Mouse (Mus musculus) hindbrain, embryonic 16.5 days (tissue): Measurements from ENCODE around the gene Hcn1. TPM values are rescaled to one million over a fixed set of nuclear protein-coding genes. Genes with fewer than 3 reads are reported as not detected.
A peak's percentile ranks its signal among the peaks of the same experiment; 100 is the strongest.

ENCODE experiments used
- ATAC-seq: fragments of 200-750 bp; cut with Nextera tagmentation; 2 replicates; pipeline ENCODE4 v1.8.0; 2017; ENCODE audit warnings: moderate TSS enrichment, moderate library complexity
- H3K27ac ChIP-seq: fragments of 300-500 bp; sonication (generic); 2 replicates; pipeline ENCODE4 v1.5.1; 2014; ENCODE audit warnings: low read depth, mild to moderate bottlenecking, control low read depth, low read length, moderate library complexity
- H3K27me3 ChIP-seq: fragments of 300-500 bp; sonication (generic); replicated peaks from 2 replicates; pipeline ENCODE4 v1.6.1; 2014; ENCODE audit warnings: low read length; ENCODE audit not compliant: control insufficient read depth, insufficient read depth
- H3K36me3 ChIP-seq: fragments of 300-500 bp; sonication (generic); 2 replicates; pipeline ENCODE4 v1.6.1; 2014; ENCODE audit warnings: mild to moderate bottlenecking, low read length, moderate library complexity, mixed read lengths; ENCODE audit not compliant: control insufficient read depth, insufficient read depth
- H3K4me1 ChIP-seq: fragments of 300-500 bp; sonication (generic); 2 replicates; pipeline ENCODE4 v1.6.1; 2014; ENCODE audit warnings: low read depth, low read length; ENCODE audit not compliant: control insufficient read depth, insufficient read depth
- H3K4me2 ChIP-seq: fragments of 300-500 bp; sonication (generic); 2 replicates; pipeline ENCODE4 v1.6.1; 2014; ENCODE audit warnings: mild to moderate bottlenecking, low read length, control low read depth, moderate library complexity
- H3K4me3 ChIP-seq: fragments of 300-500 bp; sonication (generic); 2 replicates; pipeline ENCODE4 v1.5.1; 2014; ENCODE audit warnings: mild to moderate bottlenecking, low read length, control low read depth, moderate library complexity
- H3K9ac ChIP-seq: fragments of 300-500 bp; sonication (generic); 2 replicates; pipeline ENCODE4 v1.6.1; 2014; ENCODE audit warnings: low read depth, mild to moderate bottlenecking, control low read depth, low read length, moderate library complexity
- H3K9me3 ChIP-seq: fragments of 300-500 bp; sonication (generic); 2 replicates; pipeline ENCODE4 v1.6.1; 2014; ENCODE audit warnings: mild to moderate bottlenecking, low read length, moderate library complexity; ENCODE audit not compliant: control insufficient read depth
- WGBS: fragments of 180-500 bp; shearing (Covaris S2); extraction: QIAGEN DNeasy Blood & Tissue Kit; methylation state at CpG from one replicate; pipeline ENCODE4 v1.1.7; 2014; 5-methylcytosine and 5-hydroxymethylcytosine counted together
- polyA plus RNA-seq: library from polyadenylated mRNA; unstranded; fragments of >200 nt; fragmentation: Nextera tagmentation; extraction: Ambion mirVana; gene quantifications from 2 replicates; pipeline ENCODE4 v1.2.1, GENCODE M21; 2015

Hcn1 gene
- polyA plus RNA-seq, 1 experiment from 2014 or later: 1.6 TPM

GRCm38 (mm10) chr13:117880471-117881225 lies 278.5 kb downstream of the Hcn1 start:
- Histone ChIP-seq H3K27ac (no peak overlapping the region), H3K9me3 (no peaks in the 10 kb centered on the region), H3K4me1 (no peaks in the 10 kb centered on the region), H3K9ac (no peak overlapping the region), H3K27me3 (no peaks in the 10 kb centered on the region), H3K4me3 (no peak overlapping the region), H3K4me2 (no peak overlapping the region), H3K36me3 (no peaks in the 10 kb centered on the region)
- no peak for ATAC-seq
- WGBS: 82% methylated on average over 4 of the region's 4 CpGs

GRCm38 (mm10) chr13:117892076-117892475 lies 290.0 kb downstream of the Hcn1 start:
- Histone ChIP-seq H3K9ac (no peak overlapping the region), H3K9me3 (no peaks in the 10 kb centered on the region), H3K4me2 (no peak overlapping the region), H3K27ac (no peak overlapping the region), H3K4me1 (no peaks in the 10 kb centered on the region), H3K36me3 (no peaks in the 10 kb centered on the region), H3K27me3 (no peaks in the 10 kb centered on the region), H3K4me3 (no peak overlapping the region)
- WGBS: 88% methylated on average over 5 of the region's 5 CpGs
- no peak for ATAC-seq

- Histone ChIP-seq H3K36me3 (no peaks in the 10 kb centered on the region), H3K9me3 (no peaks in the 10 kb centered on the region), H3K27ac (no peak overlapping the region), H3K4me2 (no peak overlapping the region), H3K4me3 (no peak overlapping the region), H3K27me3 (no peaks in the 10 kb centered on the region), H3K4me1 (no peaks in the 10 kb centered on the region), H3K9ac (no peak overlapping the region)
- no peak for ATAC-seq
- 85% methylated on average over 2 of the region's 2 CpGs for WGBS
Observed at GRCm38 (mm10) chr13:117898052-117898451, 295.9 kb downstream of the Hcn1 start.

DNA sequence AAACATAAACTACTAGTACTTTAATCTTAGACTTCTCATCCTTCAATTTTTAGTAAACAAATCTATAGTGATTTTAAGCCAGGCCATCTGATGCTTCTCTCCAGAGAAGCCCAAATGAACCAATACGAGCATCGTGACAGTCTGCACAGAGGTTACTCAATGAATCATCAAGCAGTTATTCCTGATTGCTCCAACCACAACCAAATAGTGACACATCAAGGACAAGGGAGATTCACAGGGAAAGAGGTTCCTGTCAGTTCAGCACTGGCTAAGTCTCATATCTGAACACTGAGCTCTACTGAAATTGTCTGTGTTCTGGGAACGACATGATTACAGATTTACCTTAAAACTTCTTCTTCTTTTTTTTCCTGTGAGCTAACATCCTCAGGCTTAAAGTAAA lies 305.7 kb downstream of the Hcn1 start:
- WGBS: 86% methylated on average over 3 of the region's 3 CpGs
- Histone ChIP-seq H3K4me2 (no peak overlapping the region), H3K9ac (no peak overlapping the region), H3K4me1 (no peaks in the 10 kb centered on the region), H3K27ac (no peak overlapping the region), H3K9me3 (no peaks in the 10 kb centered on the region), H3K36me3 (no peaks in the 10 kb centered on the region), H3K4me3 (no peak overlapping the region), H3K27me3 (no peaks in the 10 kb centered on the region)
- ATAC-seq: no peak

DNA sequence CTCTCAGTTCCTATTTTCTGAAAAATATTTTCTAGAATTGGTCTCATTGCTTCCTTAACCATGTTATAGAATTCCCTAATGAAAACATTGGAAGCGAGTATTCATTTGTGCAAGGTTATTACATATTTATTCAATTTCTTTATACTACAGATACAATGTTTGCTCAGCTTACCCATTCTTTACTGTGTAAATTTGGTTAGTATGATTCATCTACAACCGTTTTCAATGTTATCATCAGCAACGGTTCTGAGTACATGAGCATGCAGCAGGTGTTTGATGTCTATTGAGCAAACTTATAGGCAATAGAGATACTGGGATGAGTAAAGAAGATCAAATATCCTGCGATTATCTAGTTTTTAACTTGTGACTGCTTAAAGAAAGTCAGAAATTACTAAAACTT lies 327.6 kb downstream of the Hcn1 start:
- H3K4me2 ChIP-seq: no peak overlapping the region
- H3K27ac ChIP-seq: no peak overlapping the region
- no peaks in the 10 kb centered on the region for H3K27me3 ChIP-seq
- no peaks in the 10 kb centered on the region for H3K36me3 ChIP-seq
- no peak overlapping the region for H3K9ac ChIP-seq
- no peaks in the 10 kb centered on the region for H3K9me3 ChIP-seq
- WGBS: 87% methylated on average over 4 of the region's 4 CpGs
- no peaks in the 10 kb centered on the region for H3K4me1 ChIP-seq
- no peak for ATAC-seq
- no peak overlapping the region for H3K4me3 ChIP-seq

GRCm38 (mm10) chr13:117931746-117932145 lies 329.6 kb downstream of the Hcn1 start:
- Histone ChIP-seq H3K4me1 (no peaks in the 10 kb centered on the region), H3K36me3 (no peaks in the 10 kb centered on the region), H3K27me3 (no peaks in the 10 kb centered on the region), H3K4me2 (no peak overlapping the region), H3K9ac (no peak overlapping the region), H3K27ac (no peak overlapping the region), H3K4me3 (no peak overlapping the region), H3K9me3 (no peaks in the 10 kb centered on the region)
- no peak for ATAC-seq
- 73% methylated on average over 2 of the region's 2 CpGs for WGBS

DNA sequence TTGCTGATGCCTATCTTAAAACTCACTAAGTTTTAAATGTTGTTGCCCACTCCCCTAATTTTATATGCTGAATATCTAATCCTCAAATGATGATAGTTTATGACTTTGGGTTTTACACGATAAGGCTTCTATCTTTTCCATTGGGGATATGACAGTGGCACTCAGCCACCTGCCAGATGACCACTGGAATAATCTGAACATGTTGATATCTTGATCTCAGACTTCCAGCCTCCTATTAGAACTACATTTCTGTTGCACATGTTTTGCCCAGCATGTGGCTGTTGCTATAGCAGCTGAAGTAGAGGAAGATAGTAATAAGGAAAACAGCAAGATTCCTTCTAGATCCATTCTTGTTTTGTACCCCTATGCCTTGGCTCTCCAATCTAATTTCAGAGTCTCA lies 336.6 kb downstream of the Hcn1 start:
- Histone ChIP-seq H3K4me2 (no peak overlapping the region), H3K9ac (no peak overlapping the region), H3K36me3 (no peaks in the 10 kb centered on the region), H3K4me1 (no peaks in the 10 kb centered on the region), H3K27ac (no peak overlapping the region), H3K27me3 (no peaks in the 10 kb centered on the region), H3K9me3 (no peaks in the 10 kb centered on the region), H3K4me3 (no peak overlapping the region)
- ATAC-seq: peak; percentile 43; the same call in 1 of the 2 replicates
- WGBS: 73% methylated on average over 1 of the region's 1 CpGs

DNA sequence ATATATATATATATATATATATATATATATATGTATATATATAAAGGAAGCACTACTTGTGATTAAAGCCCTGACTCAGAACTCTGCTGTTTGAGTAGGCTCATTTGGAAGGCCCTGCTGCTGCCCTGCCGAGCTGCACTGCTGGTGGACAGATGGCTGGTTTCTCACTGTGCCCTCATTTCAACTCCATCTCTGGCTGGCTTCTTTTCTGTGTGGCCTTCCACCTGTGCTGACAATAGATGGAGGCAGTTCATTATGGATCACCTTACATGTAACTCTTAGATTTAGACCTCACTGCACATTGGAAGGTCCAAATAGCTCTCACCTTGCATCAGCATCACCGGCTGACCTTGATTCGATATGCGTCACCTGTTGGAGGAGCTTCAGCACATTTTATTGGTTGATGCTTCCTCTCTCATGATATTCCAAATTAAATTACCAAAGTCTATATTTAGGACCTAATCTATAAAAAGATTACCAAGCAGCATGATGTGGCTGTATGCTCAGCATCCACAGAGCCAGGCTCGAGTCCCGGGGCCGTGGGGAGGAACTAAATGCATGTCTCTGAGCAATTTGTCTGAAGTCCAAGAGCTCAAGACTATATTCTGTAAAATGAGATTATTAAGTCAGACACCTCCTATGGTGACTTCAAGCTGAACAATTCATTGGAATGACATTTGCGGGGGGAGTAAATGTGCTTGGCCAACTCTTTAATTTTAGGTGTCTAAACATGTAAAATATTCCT lies 338.6 kb downstream of the Hcn1 start:
- no peak overlapping the region for H3K27ac ChIP-seq
- WGBS: 77% methylated on average over 8 of the region's 8 CpGs
- ATAC-seq: peak; percentile 86

GRCm38 (mm10) chr13:117946843-117947242 lies 344.7 kb downstream of the Hcn1 start:
- Histone ChIP-seq H3K4me1 (no peaks in the 10 kb centered on the region), H3K27ac (no peak overlapping the region), H3K4me3 (no peak overlapping the region), H3K27me3 (no peaks in the 10 kb centered on the region), H3K9me3 (no peaks in the 10 kb centered on the region), H3K9ac (no peak overlapping the region), H3K36me3 (no peaks in the 10 kb centered on the region), H3K4me2 (no peak overlapping the region)
- ATAC-seq: no peak
- 81% methylated on average over 3 of the region's 3 CpGs for WGBS

More for the DNA sequence above, 338.6 kb downstream of the Hcn1 start:
- no peaks in the 10 kb centered on the region for H3K27me3 ChIP-seq
- no peaks in the 10 kb centered on the region for H3K9me3 ChIP-seq
- no peak overlapping the region for H3K4me2 ChIP-seq
- no peak overlapping the region for H3K9ac ChIP-seq
- no peak overlapping the region for H3K4me3 ChIP-seq
- H3K36me3 ChIP-seq: no peaks in the 10 kb centered on the region
- H3K4me1 ChIP-seq: no peaks in the 10 kb centered on the region
